Mouse (Mus musculus): ENCODE data around the gene Inca1.

Inca1 gene

GRCm38 (mm10) chr11:70701221-70701955 is 1.4 kb upstream of the Inca1 start:
- DNase-seq = peak; percentile 18

GRCm38 (mm10) chr11:70700613-70701012 is 658 bp upstream of the Inca1 start:
- peak; percentile 58 for DNase-seq

GRCm38 (mm10) chr11:70699051-70699450 is 904 bp downstream of the Inca1 start:
- no peak for DNase-seq

GRCm38 (mm10) chr11:70697376-70697775 is 2.6 kb downstream of the Inca1 start:
- DNase-seq = no peak

- DNase-seq = no peak
These were observed 6.5 kb downstream of the Inca1 start for GRCm38 (mm10) chr11:70693504-70693903.

GRCm38 (mm10) chr11:70689578-70689977 is 10.4 kb downstream of the Inca1 start:
- no peak for DNase-seq

- no peak for DNase-seq
These were observed 11.6 kb downstream of the Inca1 start for GRCm38 (mm10) chr11:70688372-70688771.

- peak; percentile 91 for DNase-seq
These were observed 12.3 kb downstream of the Inca1 start, which contains the start of gene Camta2 for GRCm38 (mm10) chr11:70687601-70688199. TSS of gene Camta2 (minus strand) at chr11:70688105.

GRCm38 (mm10) chr11:70686901-70687566 is 12.9 kb downstream of the Inca1 start:
- no peak for DNase-seq

- DNase-seq = no peak
These were observed 16.3 kb downstream of the Inca1 start for GRCm38 (mm10) chr11:70683640-70684039.

GRCm38 (mm10) chr11:70681897-70682581 is 17.9 kb downstream of the Inca1 start:
- DNase-seq = no peak

GRCm38 (mm10) chr11:70681170-70681569 is 18.8 kb downstream of the Inca1 start:
- DNase-seq = no peak

GRCm38 (mm10) chr11:70679894-70680293 is 20.1 kb downstream of the Inca1 start:
- no peak for DNase-seq

GRCm38 (mm10) chr11:70679361-70679760 is 20.6 kb downstream of the Inca1 start:
- no peak for DNase-seq

- no peak for DNase-seq
These were observed 21.4 kb downstream of the Inca1 start for GRCm38 (mm10) chr11:70678576-70678975.

GRCm38 (mm10) chr11:70678092-70678491 is 21.9 kb downstream of the Inca1 start:
- no peak for DNase-seq

GRCm38 (mm10) chr11:70674501-70674900 is 25.5 kb downstream of the Inca1 start:
- no peak for DNase-seq

- DNase-seq = no peak
These were observed 25.9 kb downstream of the Inca1 start for GRCm38 (mm10) chr11:70674014-70674413.

- DNase-seq = no peak
These were observed 28.5 kb downstream of the Inca1 start for GRCm38 (mm10) chr11:70671333-70672047.

GRCm38 (mm10) chr11:70670483-70670882 is 29.5 kb downstream of the Inca1 start:
- no peak for DNase-seq

GRCm38 (mm10) chr11:70669582-70670345 is 30.2 kb downstream of the Inca1 start:
- peak; percentile 94 for DNase-seq
